Mouse (Mus musculus) spleen, adult 2 months (tissue): ENCODE data around the gene Baiap2.

Experiments
- CTCF ChIP-seq: fragments of 200-500 bp; IDR thresholded peaks from 2 replicates; pipeline ENCODE4 v1.5.1; 2011; ENCODE audit warnings: mild to moderate bottlenecking, inconsistent platforms; ENCODE audit not compliant: insufficient read depth, insufficient read length, insufficient replicate concordance; ENCODE audit errors: extremely low read depth
- POLR2A ChIP-seq: fragments of 200-500 bp; IDR thresholded peaks from 2 replicates; pipeline ENCODE4 v1.6.1; 2011; ENCODE audit warnings: low read depth, low read length, inconsistent platforms

DNA sequence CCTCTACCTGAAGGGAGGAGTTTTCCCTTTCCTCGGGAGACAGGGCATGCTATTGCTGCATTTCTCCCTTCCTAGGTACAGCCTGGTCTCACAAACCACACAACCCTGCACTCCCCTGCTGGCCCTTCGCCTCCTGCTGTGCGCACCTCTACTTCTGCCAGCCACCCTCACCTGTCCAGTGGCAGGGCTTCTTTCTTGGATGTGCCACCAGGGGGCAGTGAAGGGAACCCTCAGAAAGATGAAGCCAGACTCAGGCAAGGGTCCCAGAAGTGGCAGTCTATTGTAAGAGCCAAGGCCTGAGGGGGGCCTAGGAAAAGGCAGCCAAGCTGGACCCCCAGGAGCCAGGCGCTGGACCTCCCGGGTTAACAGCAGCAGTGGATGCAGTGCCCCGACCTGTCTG is 7.1 kb upstream of the Baiap2 start:
- peak; percentile 71; the same call in 1 of the 2 replicates for TF ChIP-seq CTCF
- no peak for TF ChIP-seq POLR2A
